Mouse (Mus musculus): ENCODE measurements around the gene Klhdc10. TPM values are rescaled to one million over a fixed set of nuclear protein-coding genes. Genes with fewer than 3 reads are reported as not detected.

Gene Klhdc10
- polyA plus RNA-seq, 1 experiment: 8.2 TPM

DNA sequence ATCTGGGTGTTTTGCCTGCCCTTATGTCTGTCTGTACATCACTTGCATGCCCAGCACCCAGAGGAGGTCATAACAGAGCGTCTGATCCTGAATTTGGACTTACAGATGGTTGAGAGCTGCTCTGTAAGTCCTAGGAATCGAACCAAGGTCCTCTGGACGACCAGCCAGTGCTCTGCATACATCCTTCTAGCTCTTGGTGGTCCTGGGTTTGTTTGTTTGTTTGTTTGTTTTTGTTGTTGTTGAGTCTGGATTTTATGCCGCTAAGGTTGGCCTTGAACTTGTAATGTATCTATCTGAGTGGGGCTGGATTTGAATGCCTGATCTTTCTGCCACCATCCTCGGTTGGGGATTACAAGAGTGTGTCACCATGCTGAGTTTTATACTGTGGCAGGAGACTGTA lies 1.5 kb upstream of the Klhdc10 start:
- TF ChIP-seq FLI1 (IDR thresholded peaks at IDR 0.05; ENCODE audit: low read length) (no peak), GATA1 (IDR thresholded peaks at IDR 0.05; ENCODE audit: borderline replicate concordance, low read length) (no peak)
- no peak overlapping the region for H3K4me3 ChIP-seq (replicated peaks)
- H3K9me3 ChIP-seq: no peaks in the 10 kb centered on the region
- no peaks in the 10 kb centered on the region for H3K27me3 ChIP-seq (replicated peaks)
- peaks cover 30% of the 10 kb centered on the region for H3K4me1 ChIP-seq
- peaks cover 2% of the 10 kb centered on the region for H3K36me3 ChIP-seq (replicated peaks; ENCODE audit: low read length)

DNA sequence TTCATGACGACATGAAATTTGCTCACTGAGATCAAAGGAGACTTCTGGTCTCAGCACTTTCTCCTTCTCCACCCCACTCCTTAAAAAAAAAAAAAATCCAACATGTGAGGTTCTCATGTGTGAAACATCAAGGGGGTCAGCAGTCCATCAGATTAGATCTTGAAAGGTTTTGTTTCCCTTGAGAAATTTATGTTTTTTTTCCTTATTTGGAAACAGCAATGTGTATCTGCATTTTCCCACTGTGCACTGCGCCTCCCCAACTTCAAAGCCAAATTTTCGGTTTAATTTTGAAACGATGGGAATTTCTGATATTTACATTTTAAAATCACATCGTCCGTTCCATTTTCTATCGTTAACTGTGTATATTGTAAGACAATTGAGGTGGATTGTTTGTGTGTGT lies 952 bp upstream of the Klhdc10 start:
- Histone ChIP-seq H3K4me3 (replicated peaks) (peak overlapping the region; percentile 96), H3K9me3 (no peaks in the 10 kb centered on the region)

DNA sequence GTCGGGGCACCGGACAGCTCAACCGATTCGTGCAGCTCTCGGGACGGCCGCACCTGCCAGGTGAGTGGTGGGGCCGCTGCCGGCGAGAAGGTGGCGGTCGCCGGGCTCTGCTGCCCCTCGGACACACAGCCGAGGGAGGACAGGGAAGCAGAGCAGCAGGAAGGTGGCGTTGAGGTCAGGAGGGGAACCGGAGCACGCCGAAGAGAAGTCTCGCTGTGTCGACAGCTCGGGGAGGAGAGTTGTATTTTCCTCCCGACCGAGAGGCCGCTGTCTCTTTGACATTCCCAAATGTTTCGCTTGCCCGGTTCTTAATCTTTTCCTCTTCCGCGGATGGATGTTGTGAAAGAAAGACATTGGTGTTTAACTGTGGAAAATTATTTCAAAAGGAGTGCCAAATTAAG lies 423 bp downstream of the Klhdc10 start:
- Histone ChIP-seq H3K36me3 (replicated peaks; ENCODE audit: low read length) (peaks cover 5% of the 10 kb centered on the region), H3K4me3 (replicated peaks) (peak overlapping the region; percentile 96), H3K27me3 (replicated peaks) (no peaks in the 10 kb centered on the region), H3K9me3 (no peaks in the 10 kb centered on the region), H3K4me1 (peaks cover 38% of the 10 kb centered on the region)
- TF ChIP-seq GATA1 (IDR thresholded peaks at IDR 0.05; ENCODE audit: borderline replicate concordance, low read length) (no peak), FLI1 (IDR thresholded peaks at IDR 0.05; ENCODE audit: low read length) (no peak)

More for the DNA sequence above, 952 bp upstream of the Klhdc10 start:
- TF ChIP-seq FLI1 (IDR thresholded peaks at IDR 0.05; ENCODE audit: low read length) (no peak), GATA1 (IDR thresholded peaks at IDR 0.05; ENCODE audit: borderline replicate concordance, low read length) (no peak)
- Histone ChIP-seq H3K36me3 (replicated peaks; ENCODE audit: low read length) (peaks cover 2% of the 10 kb centered on the region), H3K27me3 (replicated peaks) (no peaks in the 10 kb centered on the region), H3K4me1 (peaks cover 30% of the 10 kb centered on the region)

DNA sequence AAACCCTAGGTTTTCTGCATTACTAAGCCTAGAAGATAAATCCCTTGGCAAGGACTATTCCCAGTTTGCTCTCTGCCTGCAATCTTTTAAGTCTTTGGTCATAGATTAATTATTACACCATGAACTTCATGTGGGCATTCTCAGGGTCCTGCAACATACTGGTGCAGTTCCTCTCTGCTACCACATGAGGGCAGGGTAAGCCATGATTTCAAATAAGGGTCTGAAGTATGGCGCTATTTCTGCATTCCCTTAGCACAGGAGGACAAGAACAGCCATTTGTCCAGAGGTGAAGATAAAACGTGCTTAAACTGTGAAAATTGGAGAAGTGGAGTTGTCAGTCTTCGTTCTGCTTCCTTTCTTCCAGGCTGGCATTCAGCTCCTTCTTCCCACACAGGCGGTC lies 1.8 kb downstream of the Klhdc10 start:
- Histone ChIP-seq H3K9me3 (no peaks in the 10 kb centered on the region), H3K36me3 (replicated peaks; ENCODE audit: low read length) (peaks cover 5% of the 10 kb centered on the region), H3K4me3 (replicated peaks) (peak overlapping the region; percentile 88), H3K27me3 (replicated peaks) (no peaks in the 10 kb centered on the region), H3K4me1 (peaks cover 33% of the 10 kb centered on the region)
- no peak for TF ChIP-seq FLI1 (IDR thresholded peaks at IDR 0.05; ENCODE audit: low read length)
- TF ChIP-seq GATA1 (IDR thresholded peaks at IDR 0.05; ENCODE audit: borderline replicate concordance, low read length): no peak

GRCm38 (mm10) chr6:30404671-30405070 lies 3.0 kb downstream of the Klhdc10 start:
- Histone ChIP-seq H3K4me3 (replicated peaks) (peak overlapping the region; percentile 66), H3K36me3 (replicated peaks; ENCODE audit: low read length) (peaks cover 8% of the 10 kb centered on the region), H3K9me3 (no peaks in the 10 kb centered on the region), H3K4me1 (peaks cover 27% of the 10 kb centered on the region), H3K27me3 (replicated peaks) (no peaks in the 10 kb centered on the region)
- TF ChIP-seq FLI1 (IDR thresholded peaks at IDR 0.05; ENCODE audit: low read length) (no peak), GATA1 (IDR thresholded peaks at IDR 0.05; ENCODE audit: borderline replicate concordance, low read length) (no peak)

DNA sequence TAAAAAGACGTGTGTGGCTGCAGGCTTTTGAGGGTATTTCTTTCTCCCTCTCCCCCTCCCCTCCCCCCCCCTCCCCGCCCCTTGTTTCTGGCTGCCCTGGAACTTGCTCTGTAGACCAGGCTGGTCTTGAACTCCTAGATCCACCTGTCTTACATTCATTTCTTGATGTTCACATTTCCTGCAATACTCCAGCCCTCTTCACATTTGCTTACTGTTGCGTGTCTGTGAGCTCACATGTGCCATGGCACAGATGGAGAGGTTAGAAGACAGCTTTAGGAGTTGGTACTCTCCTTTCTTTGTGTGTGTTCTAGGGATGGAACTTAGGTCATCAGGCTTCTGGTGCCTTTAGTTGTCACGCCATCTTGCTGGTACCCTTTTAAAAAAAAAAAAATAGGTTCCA lies 6.6 kb downstream of the Klhdc10 start:
- H3K9me3 ChIP-seq: no peaks in the 10 kb centered on the region
- no peak overlapping the region for H3K4me3 ChIP-seq (replicated peaks)
- peaks cover 15% of the 10 kb centered on the region for H3K36me3 ChIP-seq (replicated peaks; ENCODE audit: low read length)
- H3K4me1 ChIP-seq: peaks cover 43% of the 10 kb centered on the region
- H3K27me3 ChIP-seq (replicated peaks): no peaks in the 10 kb centered on the region
- no peak for TF ChIP-seq GATA1 (IDR thresholded peaks at IDR 0.05; ENCODE audit: borderline replicate concordance, low read length)
- TF ChIP-seq FLI1 (IDR thresholded peaks at IDR 0.05; ENCODE audit: low read length): no peak

DNA sequence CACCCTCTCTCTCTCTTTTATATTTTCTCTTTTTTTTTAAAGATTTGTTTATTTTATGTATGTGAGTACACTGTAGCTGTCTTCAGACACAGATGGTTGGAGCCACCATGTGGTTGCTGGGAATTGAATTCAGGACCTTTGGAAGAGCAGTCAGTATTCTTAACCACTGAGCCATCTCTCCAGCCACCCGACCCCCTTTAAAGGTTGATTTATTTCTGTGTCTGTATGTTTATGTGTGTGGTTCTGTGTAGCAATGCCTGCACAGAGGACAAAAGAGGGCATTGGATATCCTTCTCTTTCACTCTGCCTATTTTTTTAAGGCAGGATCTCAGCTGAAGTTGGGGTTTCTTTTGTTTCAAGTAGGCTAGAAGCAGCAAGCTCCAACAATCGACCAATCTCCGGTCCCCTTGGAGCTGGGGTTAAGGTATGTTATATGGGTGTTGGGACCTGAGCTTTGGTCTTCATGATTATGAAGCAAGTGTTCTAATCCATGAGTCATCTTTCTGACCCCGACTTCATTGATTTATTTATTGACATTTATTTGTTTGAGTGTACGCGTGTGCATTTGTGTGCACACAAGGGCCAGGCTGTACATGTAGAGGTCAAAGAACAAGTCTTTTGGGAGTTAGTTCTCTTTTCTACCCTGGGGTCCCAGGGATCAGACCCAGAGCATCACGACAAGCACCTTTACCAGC lies 7.9 kb downstream of the Klhdc10 start:
- peaks cover 15% of the 10 kb centered on the region for H3K36me3 ChIP-seq (replicated peaks; ENCODE audit: low read length)
- H3K27me3 ChIP-seq (replicated peaks): no peaks in the 10 kb centered on the region
- no peak overlapping the region for H3K4me3 ChIP-seq (replicated peaks)
- peaks cover 30% of the 10 kb centered on the region for H3K4me1 ChIP-seq
- no peaks in the 10 kb centered on the region for H3K9me3 ChIP-seq
- TF ChIP-seq FLI1 (IDR thresholded peaks at IDR 0.05; ENCODE audit: low read length) (no peak), GATA1 (IDR thresholded peaks at IDR 0.05; ENCODE audit: borderline replicate concordance, low read length) (no peak)

- Histone ChIP-seq H3K36me3 (replicated peaks; ENCODE audit: low read length) (peaks cover 19% of the 10 kb centered on the region), H3K4me3 (replicated peaks) (no peak overlapping the region), H3K9me3 (no peaks in the 10 kb centered on the region), H3K4me1 (peaks cover 25% of the 10 kb centered on the region), H3K27me3 (replicated peaks) (no peaks in the 10 kb centered on the region)
- no peak for TF ChIP-seq GATA1 (IDR thresholded peaks at IDR 0.05; ENCODE audit: borderline replicate concordance, low read length)
- no peak for TF ChIP-seq FLI1 (IDR thresholded peaks at IDR 0.05; ENCODE audit: low read length)
Measured at GRCm38 (mm10) chr6:30411311-30411710, 9.6 kb downstream of the Klhdc10 start.

DNA sequence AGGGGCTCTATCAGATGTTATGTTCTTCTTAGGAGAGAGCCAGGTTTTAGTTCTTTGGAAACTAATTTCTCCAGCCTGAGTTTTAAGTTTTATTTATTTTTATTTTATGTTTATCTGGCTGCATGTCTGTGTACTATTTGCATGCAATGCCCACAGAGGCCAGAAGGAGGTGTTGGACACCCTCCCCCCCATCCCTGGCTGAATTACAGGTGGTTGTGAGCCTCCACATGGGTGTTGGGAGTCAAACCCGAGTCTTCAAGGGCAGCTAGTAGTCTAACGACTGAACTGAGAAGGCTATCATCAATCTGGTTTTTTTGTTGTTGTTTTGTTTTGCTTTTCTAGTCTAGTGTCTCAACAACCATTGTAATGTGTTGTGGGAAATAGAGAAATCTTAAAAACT lies 14.5 kb downstream of the Klhdc10 start:
- no peaks in the 10 kb centered on the region for H3K27me3 ChIP-seq (replicated peaks)
- H3K9me3 ChIP-seq: no peaks in the 10 kb centered on the region
- peaks cover 12% of the 10 kb centered on the region for H3K4me1 ChIP-seq
- H3K4me3 ChIP-seq (replicated peaks): no peak overlapping the region
- H3K36me3 ChIP-seq (replicated peaks; ENCODE audit: low read length): peaks cover 37% of the 10 kb centered on the region
- TF ChIP-seq FLI1 (IDR thresholded peaks at IDR 0.05; ENCODE audit: low read length) (no peak), GATA1 (IDR thresholded peaks at IDR 0.05; ENCODE audit: borderline replicate concordance, low read length) (no peak)

DNA sequence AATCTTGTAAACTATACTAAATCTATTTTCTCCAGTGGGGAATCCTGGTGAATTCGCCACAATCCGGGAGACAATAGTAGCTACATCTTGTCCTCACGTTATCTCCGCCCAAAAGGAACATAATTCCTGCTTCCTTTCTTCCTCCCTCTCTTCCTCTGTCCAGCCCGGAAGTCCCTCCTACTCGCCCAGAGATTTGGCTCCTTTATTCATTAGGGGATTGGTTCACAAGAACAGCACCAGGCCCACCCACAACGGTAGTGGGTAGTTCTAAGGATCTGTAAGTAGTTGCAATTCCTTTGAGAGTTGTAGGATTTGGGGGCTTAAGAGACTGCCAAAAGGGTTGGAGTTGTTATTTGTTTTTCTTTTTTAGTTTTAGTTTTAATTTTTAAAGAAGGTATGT lies 15.1 kb downstream of the Klhdc10 start:
- Histone ChIP-seq H3K4me3 (replicated peaks) (no peak overlapping the region), H3K27me3 (replicated peaks) (no peaks in the 10 kb centered on the region), H3K9me3 (no peaks in the 10 kb centered on the region), H3K36me3 (replicated peaks; ENCODE audit: low read length) (peaks cover 41% of the 10 kb centered on the region), H3K4me1 (peaks cover 5% of the 10 kb centered on the region)
- TF ChIP-seq GATA1 (IDR thresholded peaks at IDR 0.05; ENCODE audit: borderline replicate concordance, low read length): no peak
- no peak for TF ChIP-seq FLI1 (IDR thresholded peaks at IDR 0.05; ENCODE audit: low read length)
